Mouse (Mus musculus) small intestine, adult 2 months (tissue): Measurements from ENCODE around the gene Zfp512.
A peak's percentile ranks its signal among the peaks of the same experiment; 100 is the strongest.

ENCODE experiments used
- CTCF ChIP-seq: fragments of 200-500 bp; IDR thresholded peaks from 2 replicates; pipeline ENCODE4 v1.5.1; 2012; ENCODE audit warnings: low read depth, mild to moderate bottlenecking, control low read depth, inconsistent platforms, low read length, moderate library complexity, mixed read lengths; ENCODE audit not compliant: insufficient replicate concordance, insufficient read length; ENCODE audit errors: extremely low read depth
- POLR2A ChIP-seq: fragments of 200-500 bp; IDR thresholded peaks from 2 replicates; pipeline ENCODE4 v1.6.1; 2012; ENCODE audit warnings: low read depth, mild to moderate bottlenecking, control low read depth, inconsistent platforms, low read length, moderate library complexity

GRCm38 (mm10) chr5:31451878-31452561 lies at the start of gene Zfp512:
- TF ChIP-seq CTCF = no peak
- TF ChIP-seq POLR2A = peak; percentile 67; the same call in 1 of the 2 replicates
